Mouse (Mus musculus) thymus, adult 2 months (tissue): ENCODE measurements around the gene Mtmr2.
"Not testable (repeated sequence)": the region's sequence is repeated elsewhere in the genome, so short reads cannot be mapped to it uniquely, and the experiment has no call there.

Experiments
- CTCF ChIP-seq: fragments of 200-500 bp; IDR thresholded peaks from 2 replicates; pipeline ENCODE4 v1.5.1; 2012; ENCODE audit warnings: mild to moderate bottlenecking, control low read depth, low read length, moderate library complexity, borderline replicate concordance; ENCODE audit not compliant: control insufficient read depth, poor library complexity, insufficient read depth; ENCODE audit errors: extremely low read depth
- POLR2A ChIP-seq: fragments of 200-500 bp; IDR thresholded peaks from 2 replicates; pipeline ENCODE4 v1.6.1; 2012; ENCODE audit warnings: mild to moderate bottlenecking, low read length, control low read depth, moderate library complexity; ENCODE audit not compliant: control insufficient read depth, poor library complexity, insufficient read depth; ENCODE audit errors: extremely low read depth

DNA sequence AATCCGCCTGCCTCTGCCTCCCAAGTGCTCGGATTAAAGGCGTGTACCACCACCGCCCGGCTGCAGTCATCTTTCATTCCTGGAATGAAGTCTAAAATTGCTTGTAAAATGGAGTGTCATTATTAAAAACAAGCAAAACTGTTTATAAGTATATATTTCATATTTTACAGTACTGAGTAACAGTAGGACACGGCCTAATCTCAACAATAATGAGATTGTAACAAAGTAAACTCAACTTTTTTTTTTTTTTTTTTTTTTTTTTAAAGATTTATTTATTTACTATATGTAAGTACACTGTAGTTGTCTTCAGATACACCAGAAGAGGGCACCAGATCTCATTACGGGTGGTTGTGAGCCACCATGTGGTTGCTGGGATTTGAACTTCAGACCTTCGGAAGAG, 42.7 kb downstream of the Mtmr2 start:
- TF ChIP-seq CTCF, POLR2A: not testable (repeated sequence)
